Mouse (Mus musculus) liver, embryonic 14.5 days (tissue): ENCODE measurements around the gene Sos1. TPM values are rescaled to one million over a fixed set of nuclear protein-coding genes. Genes with fewer than 3 reads are reported as not detected.

Experiments
- ATAC-seq: fragments of 200-750 bp; cut with Nextera tagmentation; 2 replicates; pipeline ENCODE4 v1.8.0; 2017; ENCODE audit warnings: moderate number of reproducible peaks, mild to moderate bottlenecking, moderate library complexity; ENCODE audit not compliant: insufficient read depth
- DNase-seq, 3 experiments: peaks; one replicate each; pipeline ENCODE4 v3.0.0-alpha.2; 2012 to 2013; ENCODE audit warnings: low read depth in 3 of 3, low spot score in 3 of 3
- H3K27ac ChIP-seq: fragments of 300-500 bp; sonication (generic); 2 replicates; pipeline ENCODE4 v1.5.1; 2014; ENCODE audit warnings: moderate library complexity, mild to moderate bottlenecking, control low read depth, inconsistent platforms
- H3K27me3 ChIP-seq: fragments of 300-500 bp; sonication (generic); 2 replicates; pipeline ENCODE4 v1.6.1; 2014; ENCODE audit warnings: mild to moderate bottlenecking, low read length, moderate library complexity; ENCODE audit not compliant: control insufficient read depth, insufficient read depth
- H3K36me3 ChIP-seq: fragments of 300-500 bp; sonication (generic); replicated peaks from 2 replicates; pipeline ENCODE4 v1.6.1; 2014; ENCODE audit warnings: low read depth; ENCODE audit not compliant: control insufficient read depth, insufficient read depth
- H3K4me1 ChIP-seq, 2 experiments: fragments of 200-500 bp in 1 of 2; fragments of 300-500 bp in 1 of 2; sonication (generic) in 1 of 2; replicated peaks; 2 replicates each; pipeline ENCODE4 v1.6.1; 2012 to 2014; ENCODE audit warnings: antibody characterized with exemption in 1 of 2, inconsistent platforms in 1 of 2, low read length in 1 of 2; ENCODE audit not compliant: control insufficient read depth in 2 of 2, insufficient read depth in 2 of 2
- H3K4me2 ChIP-seq: fragments of 300-500 bp; sonication (generic); 2 replicates; pipeline ENCODE4 v1.6.1; 2014; ENCODE audit warnings: low read depth, mild to moderate bottlenecking, control low read depth, moderate library complexity
- H3K4me3 ChIP-seq, 2 experiments: fragments of 200-500 bp in 1 of 2; fragments of 300-500 bp in 1 of 2; sonication (generic) in 1 of 2; 2 replicates each; pipeline ENCODE4 v1.5.1; 2012 to 2014; ENCODE audit warnings: low read depth in 2 of 2, low read length in 2 of 2, mild to moderate bottlenecking in 2 of 2, control low read depth in 1 of 2, inconsistent platforms in 1 of 2, moderate library complexity in 1 of 2; ENCODE audit not compliant: insufficient read depth in 1 of 2
- H3K9ac ChIP-seq: fragments of 300-500 bp; sonication (generic); replicated peaks from 2 replicates; pipeline ENCODE4 v1.6.1; 2014; ENCODE audit warnings: mild to moderate bottlenecking, control low read depth, moderate library complexity
- H3K9me3 ChIP-seq: fragments of 300-500 bp; sonication (generic); 2 replicates; pipeline ENCODE4 v1.6.1; 2016; ENCODE audit warnings: low read length, mixed read lengths; ENCODE audit not compliant: control insufficient read depth
- CTCF ChIP-seq: IDR thresholded peaks from 2 replicates; pipeline ENCODE4 v1.5.1; 2016; ENCODE audit warnings: antibody characterized with exemption, low read depth, control low read depth
- EP300 ChIP-seq: IDR thresholded peaks from 2 replicates; pipeline ENCODE4 v1.6.1; 2016; ENCODE audit warnings: antibody characterized with exemption, low read depth
- WGBS: fragments of 180-500 bp; shearing (Covaris S2); extraction: QIAGEN DNeasy Blood & Tissue Kit; methylation state at CpG from one replicate; pipeline ENCODE4 v1.1.7; 2014; ENCODE audit not compliant: insufficient replicate concordance; 5-methylcytosine and 5-hydroxymethylcytosine counted together
- polyA plus RNA-seq, 2 experiments: library from polyadenylated mRNA; depleted of rRNA in 1 of 2; stranded (reverse) in 1 of 2; unstranded in 1 of 2; fragments of >200 nt; fragmentation: Nextera tagmentation in 1 of 2; extraction: Ambion mirVana in 1 of 2; gene quantifications; 2 replicates each; pipeline versions ENCODE4 v1.2.1 to v1.2.3; 2012 to 2014

Sos1 gene
- polyA plus RNA-seq, 2 experiments = 1.3 to 1.7 TPM

GRCm38 (mm10) chr17:80418572-80419210 lies 61.6 kb downstream of the Sos1 start:
- ATAC-seq (no peak), DNase-seq (no peak)
- Histone ChIP-seq H3K27ac (no peak overlapping the region), H3K36me3 (peaks cover 12% of the 10 kb centered on the region), H3K9me3 (no peaks in the 10 kb centered on the region), H3K4me1 (no peaks in the 10 kb centered on the region), H3K4me3 (no peak overlapping the region), H3K27me3 (no peaks in the 10 kb centered on the region), H3K4me2 (no peak overlapping the region), H3K9ac (no peak overlapping the region)
- no peak for TF ChIP-seq EP300
- TF ChIP-seq CTCF = no peak
- 55% methylated on average over 10 of the region's 10 CpGs for WGBS

- Histone ChIP-seq H3K4me2 (no peak overlapping the region), H3K36me3 (peaks cover 22% of the 10 kb centered on the region), H3K4me1 (no peaks in the 10 kb centered on the region), H3K27me3 (no peaks in the 10 kb centered on the region), H3K9me3 (no peaks in the 10 kb centered on the region; the same call in 1 of the 2 replicates), H3K4me3 (no peak overlapping the region), H3K9ac (no peak overlapping the region), H3K27ac (no peak overlapping the region)
- no peak for ATAC-seq
- WGBS = 48% methylated on average over 1 of the region's 1 CpGs
- peak; percentile 32; the same call in 1 of the 2 replicates for TF ChIP-seq CTCF
- TF ChIP-seq EP300 = no peak
- DNase-seq = no peak
Observed at GRCm38 (mm10) chr17:80411182-80411581, 69.1 kb downstream of the Sos1 start.

GRCm38 (mm10) chr17:80398243-80398642 lies 82.0 kb downstream of the Sos1 start:
- H3K9ac ChIP-seq = no peak overlapping the region
- H3K36me3 ChIP-seq = peaks cover 8% of the 10 kb centered on the region
- no peaks in the 10 kb centered on the region for H3K27me3 ChIP-seq
- ATAC-seq (no peak), DNase-seq (no peak)
- TF ChIP-seq CTCF (no peak), EP300 (no peak)
- WGBS = 82% methylated on average over 7 of the region's 7 CpGs
- H3K9me3 ChIP-seq = no peaks in the 10 kb centered on the region
- no peak overlapping the region for H3K4me2 ChIP-seq
- H3K4me1 ChIP-seq = 0 out of 4 replicates have a peak, but pooled peaks cover 0 to 2% of the 10 kb centered on the region in 2 experiments
- no peak overlapping the region for H3K4me3 ChIP-seq
- H3K27ac ChIP-seq = no peak overlapping the region

GRCm38 (mm10) chr17:80391423-80392403 lies 88.5 kb downstream of the Sos1 start:
- peak; percentile 68 for ATAC-seq
- TF ChIP-seq CTCF (peak; percentile 47), EP300 (no peak)
- DNase-seq = peak; percentile 31 to 38 (median 33)
- no peaks in the 10 kb centered on the region for H3K27me3 ChIP-seq
- no peaks in the 10 kb centered on the region for H3K36me3 ChIP-seq
- no peak overlapping the region for H3K27ac ChIP-seq
- H3K4me2 ChIP-seq = peak overlapping the region; percentile 40
- H3K4me3 ChIP-seq = peak overlapping the region; percentile 23 to 63
- no peaks in the 10 kb centered on the region for H3K9me3 ChIP-seq
- H3K9ac ChIP-seq = no peak overlapping the region
- peaks cover 0 to 5% of the 10 kb centered on the region in 2 experiments; a peak in 1 of 4 replicates for H3K4me1 ChIP-seq
- 12% methylated on average over 17 of the region's 17 CpGs for whole genome bisulfite sequencing

- no peaks in the 10 kb centered on the region for H3K36me3 ChIP-seq
- H3K9ac ChIP-seq = no peak overlapping the region
- H3K4me2 ChIP-seq = no peak overlapping the region
- peaks cover 0 to 5% of the 10 kb centered on the region in 2 experiments; a peak in 1 of 4 replicates for H3K4me1 ChIP-seq
- H3K4me3 ChIP-seq = no peak overlapping the region
- H3K27ac ChIP-seq = no peak overlapping the region
- DNase-seq = no peak
- no peak for ATAC-seq
- no peaks in the 10 kb centered on the region for H3K27me3 ChIP-seq
- no peaks in the 10 kb centered on the region for H3K9me3 ChIP-seq
- WGBS = 54% methylated on average over 10 of the region's 10 CpGs
- TF ChIP-seq EP300 = no peak
- no peak for TF ChIP-seq CTCF
Observed at GRCm38 (mm10) chr17:80390024-80390423, 90.2 kb downstream of the Sos1 start.
